Mouse (Mus musculus): ENCODE results near the gene Rspo3.

DNA sequence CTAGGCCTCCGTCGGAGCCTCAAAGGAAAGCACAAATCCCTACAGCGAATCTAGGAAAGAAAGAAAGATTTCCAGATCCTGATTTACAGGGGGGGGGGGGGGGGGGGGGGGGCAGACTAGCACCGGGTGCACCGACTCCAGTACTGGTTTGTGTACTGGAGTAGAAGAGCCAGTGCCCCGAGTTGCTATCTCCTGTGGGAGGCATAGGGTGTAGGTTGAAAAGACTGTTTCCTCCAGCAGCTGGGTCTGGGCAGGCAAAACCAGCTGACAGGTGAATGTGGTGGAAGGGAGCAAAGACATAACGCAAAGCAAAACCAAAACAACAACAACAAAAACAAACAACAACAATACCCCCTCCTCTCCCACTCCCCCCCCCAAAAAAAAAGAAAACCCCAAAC, 838 bp downstream of the Rspo3 start:
- TF ChIP-seq POLR2A (IDR thresholded peaks at IDR 0.05; ENCODE audit: extremely low read depth, insufficient read depth, low read length) = no peak
- TF ChIP-seq CTCF (IDR thresholded peaks at IDR 0.05; ENCODE audit: low read depth, low read length) = no peak
